Mouse (Mus musculus) bone marrow, adult 2 months (tissue): ENCODE results near the gene Smagp. TPM values are rescaled to one million over a fixed set of nuclear protein-coding genes. Genes with fewer than 3 reads are reported as not detected.
A peak's percentile ranks its signal among the peaks of the same experiment; 100 is the strongest.

Experiments used
- H3K27ac ChIP-seq: fragments of 200-500 bp; 2 replicates; pipeline ENCODE4 v1.5.1; 2012; ENCODE audit warnings: low read depth, mild to moderate bottlenecking, control low read depth, inconsistent platforms, low read length; ENCODE audit not compliant: control insufficient read depth, poor library complexity, insufficient read depth
- H3K4me1 ChIP-seq: fragments of 200-500 bp; 2 replicates; pipeline ENCODE4 v1.6.1; 2011; ENCODE audit warnings: low read length; ENCODE audit not compliant: control insufficient read depth, insufficient read depth
- H3K4me3 ChIP-seq: fragments of 200-500 bp; replicated peaks from 2 replicates; pipeline ENCODE3; 2011; ENCODE audit warnings: mild to moderate bottlenecking, low read depth, low read length, control low read depth; ENCODE audit not compliant: control insufficient read depth
- CTCF ChIP-seq: fragments of 200-500 bp; IDR thresholded peaks from 2 replicates; pipeline ENCODE4 v1.5.1; 2011; ENCODE audit warnings: low read length, control low read depth; ENCODE audit not compliant: control insufficient read depth, insufficient read depth
- POLR2A ChIP-seq: fragments of 200-500 bp; IDR thresholded peaks from 2 replicates; pipeline ENCODE4 v1.6.1; 2011; ENCODE audit warnings: low read depth, mild to moderate bottlenecking, control low read depth, low read length, borderline replicate concordance; ENCODE audit not compliant: control insufficient read depth
- WGBS: fragments of 180-500 bp; shearing (Covaris S2); methylation state at CpG from one replicate; pipeline ENCODE4 v1.1.7; 2018; 5-methylcytosine and 5-hydroxymethylcytosine counted together
- polyA plus RNA-seq: library from polyadenylated mRNA; stranded (reverse); fragments of >200 nt; gene quantifications from 2 replicates; pipeline ENCODE4 v1.2.4, GENCODE M21; 2011; ENCODE audit warnings: low replicate concordance; ENCODE audit not compliant: missing spikeins, insufficient read depth, insufficient read length

The Smagp gene
- 7.3 and 8.7 TPM in 2 replicates for polyA plus RNA-seq

GRCm38 (mm10) chr15:100636700-100637501, at the start of gene Smagp:
Gene Smagp (minus strand): TSS chr15:100636940.
- WGBS = under 1% methylated on average over 77 of the region's 77 CpGs
- H3K4me1 ChIP-seq = peaks cover 3% of the 10 kb centered on the region
- TF ChIP-seq POLR2A (no peak), CTCF (no peak)
- H3K27ac ChIP-seq = peak within 1 kb of the TSS; percentile 40; the same call in 1 of the 2 replicates
- peak within 1 kb of the TSS; percentile 50 for H3K4me3 ChIP-seq

- TF ChIP-seq POLR2A (no peak), CTCF (no peak)
- Histone ChIP-seq H3K27ac (peak overlapping the region; percentile 61), H3K4me3 (peak overlapping the region; percentile 54), H3K4me1 (peaks cover 3% of the 10 kb centered on the region; the same call in 1 of the 2 replicates)
- WGBS = 72% methylated on average over 5 of the region's 6 CpGs
These were observed 49.7 kb upstream of the Smagp start for GRCm38 (mm10) chr15:100686434-100686833.

- WGBS = 67% methylated on average over 8 of the region's 8 CpGs
- peak overlapping the region; percentile 54 for H3K4me3 ChIP-seq
- H3K4me1 ChIP-seq = peaks cover 3% of the 10 kb centered on the region; the same call in 1 of the 2 replicates
- peak overlapping the region; percentile 61; the same call in 1 of the 2 replicates for H3K27ac ChIP-seq
- no peak for TF ChIP-seq CTCF
- no peak for TF ChIP-seq POLR2A
These were observed 49.1 kb upstream of the Smagp start for GRCm38 (mm10) chr15:100685849-100686248.

GRCm38 (mm10) chr15:100685255-100685654, 48.5 kb upstream of the Smagp start:
- no peak for TF ChIP-seq CTCF
- TF ChIP-seq POLR2A = no peak
- Histone ChIP-seq H3K27ac (peak overlapping the region; percentile 40; the same call in 1 of the 2 replicates), H3K4me1 (peaks cover 3% of the 10 kb centered on the region; the same call in 1 of the 2 replicates), H3K4me3 (peak overlapping the region; percentile 16)
- WGBS = 58% methylated on average over 13 of the region's 13 CpGs

GRCm38 (mm10) chr15:100684450-100684849, 47.7 kb upstream of the Smagp start:
- WGBS = 67% methylated on average over 10 of the region's 10 CpGs
- TF ChIP-seq CTCF (no peak), POLR2A (no peak)
- no peak overlapping the region for H3K27ac ChIP-seq
- no peak overlapping the region for H3K4me3 ChIP-seq
- H3K4me1 ChIP-seq = peaks cover 3% of the 10 kb centered on the region; the same call in 1 of the 2 replicates

DNA sequence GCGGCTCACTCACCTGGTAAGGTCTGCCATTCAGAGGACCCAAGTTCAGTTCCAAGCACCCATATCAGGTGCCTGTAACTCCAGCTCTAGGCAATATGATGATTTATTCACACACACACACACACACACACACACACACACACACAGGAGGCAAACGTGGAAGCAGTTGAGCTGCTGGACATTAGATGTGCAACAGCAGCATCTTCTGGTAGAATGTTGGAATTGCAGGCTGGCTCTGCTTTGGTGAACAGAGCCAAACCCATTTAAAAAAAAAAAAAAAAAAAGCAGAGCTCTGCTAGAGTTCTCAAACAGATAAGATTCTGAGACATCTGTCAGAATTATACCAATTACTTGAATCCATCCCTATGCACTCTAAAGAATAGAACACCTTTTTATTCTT, 46.3 kb upstream of the Smagp start:
- WGBS = 39% methylated on average over 2 of the region's 2 CpGs

DNA sequence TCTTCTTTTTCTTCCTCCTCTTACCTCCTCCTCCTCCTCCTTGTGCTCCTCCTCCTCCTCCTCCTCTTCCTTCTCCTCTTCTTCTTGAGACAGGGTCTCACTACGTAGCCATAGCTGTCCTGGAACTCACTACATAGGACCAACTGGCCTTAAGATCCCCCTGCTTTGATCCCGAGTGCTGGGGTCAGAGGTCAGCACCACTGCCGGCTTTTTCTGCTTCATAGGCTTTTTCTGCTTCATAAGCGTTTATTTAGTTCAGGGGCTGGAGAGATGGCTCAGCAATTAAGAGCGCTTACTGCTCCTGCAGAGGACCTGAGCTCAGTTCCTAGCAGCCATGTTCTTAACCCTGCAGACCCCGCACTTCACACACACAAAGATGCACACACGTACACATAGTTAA, 45.0 kb upstream of the Smagp start:
- Histone ChIP-seq H3K4me3 (no peak overlapping the region), H3K27ac (no peak overlapping the region), H3K4me1 (peaks cover 2% of the 10 kb centered on the region; the same call in 1 of the 2 replicates)
- WGBS = 74% methylated on average over 7 of the region's 7 CpGs
- TF ChIP-seq POLR2A (no peak), CTCF (no peak)

More for the DNA sequence above, 46.3 kb upstream of the Smagp start:
- H3K4me1 ChIP-seq = peaks cover 3% of the 10 kb centered on the region; the same call in 1 of the 2 replicates
- H3K27ac ChIP-seq = no peak overlapping the region
- no peak for TF ChIP-seq POLR2A
- peak; percentile 73 for TF ChIP-seq CTCF
- no peak overlapping the region for H3K4me3 ChIP-seq

GRCm38 (mm10) chr15:100680381-100680780, 43.6 kb upstream of the Smagp start:
- H3K4me1 ChIP-seq = peaks cover 2% of the 10 kb centered on the region; the same call in 1 of the 2 replicates
- no peak overlapping the region for H3K27ac ChIP-seq
- WGBS = 39% methylated on average over 3 of the region's 3 CpGs
- no peak for TF ChIP-seq POLR2A
- no peak overlapping the region for H3K4me3 ChIP-seq
